Mouse (Mus musculus) liver, postnatal 0 days (tissue): Measurements from ENCODE around the gene Slc25a18.

Source experiments
- CTCF ChIP-seq: sonication (generic); IDR thresholded peaks from 2 replicates; pipeline ENCODE4 v1.5.1; 2016; ENCODE audit warnings: antibody characterized with exemption, low read depth
- EP300 ChIP-seq: IDR thresholded peaks from 2 replicates; pipeline ENCODE4 v1.6.1; 2016; ENCODE audit warnings: antibody characterized with exemption, low read depth, mild to moderate bottlenecking

DNA sequence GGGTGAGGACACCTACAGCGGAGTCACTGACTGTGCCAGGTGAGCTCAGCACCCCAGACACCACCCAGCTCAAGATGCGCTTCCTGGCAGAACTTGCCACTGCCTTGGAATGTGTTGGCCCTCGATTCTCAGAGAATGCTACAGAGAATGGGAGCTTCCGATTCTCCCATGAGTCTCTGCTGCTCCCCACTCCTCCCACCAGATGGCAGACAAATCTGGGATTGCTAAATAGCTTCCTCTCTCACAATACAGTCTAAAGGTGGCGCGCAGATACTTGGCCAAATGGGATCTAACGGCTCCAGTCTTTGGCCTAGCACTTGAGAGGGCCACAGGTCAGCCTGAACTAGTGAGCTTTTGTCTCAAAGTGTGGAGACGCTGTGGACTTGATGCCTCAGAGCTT lies 19.6 kb downstream of the Slc25a18 start:
- TF ChIP-seq CTCF (peak; percentile 43), EP300 (no peak)
